Mouse (Mus musculus): ENCODE measurements around the gene Kat6b. TPM values are rescaled to one million over a fixed set of nuclear protein-coding genes. Genes with fewer than 3 reads are reported as not detected.

The Kat6b gene
- polyA plus RNA-seq, 1 experiment: 22.5 TPM

- no peak for TF ChIP-seq CTCF (IDR thresholded peaks at IDR 0.05; ENCODE audit: borderline replicate concordance, insufficient read depth, low read depth, low read length)
- no peak for TF ChIP-seq POLR2A (IDR thresholded peaks at IDR 0.05; ENCODE audit: borderline replicate concordance, insufficient read depth, low read length)
- WGBS: 50% methylated on average over 2 of the region's 2 CpGs
- H3K4me1 ChIP-seq (ENCODE audit: control insufficient read depth, insufficient read depth, low read length): no peaks in the 10 kb centered on the region
- H3K27me3 ChIP-seq (ENCODE audit: control insufficient read depth, insufficient read depth, low read length): no peaks in the 10 kb centered on the region; the same call in 1 of the 2 replicates
- no peak overlapping the region for H3K4me3 ChIP-seq (replicated peaks; ENCODE audit: insufficient read depth, low read depth, low read length)
- no peak for DNase-seq
- H3K27ac ChIP-seq (ENCODE audit: insufficient read depth, low read length): no peak overlapping the region
Measured at GRCm38 (mm10) chr14:21453896-21454295, 27.3 kb upstream of the Kat6b start.

GRCm38 (mm10) chr14:21455654-21456350, 25.4 kb upstream of the Kat6b start:
- Histone ChIP-seq H3K27me3 (ENCODE audit: control insufficient read depth, insufficient read depth, low read length) (no peaks in the 10 kb centered on the region; the same call in 1 of the 2 replicates), H3K27ac (ENCODE audit: insufficient read depth, low read length) (no peak overlapping the region), H3K4me1 (ENCODE audit: control insufficient read depth, insufficient read depth, low read length) (peaks cover 3% of the 10 kb centered on the region; the same call in 1 of the 2 replicates), H3K4me3 (replicated peaks; ENCODE audit: insufficient read depth, low read depth, low read length) (no peak overlapping the region)
- no peak for DNase-seq
- WGBS: 93% methylated on average over 7 of the region's 7 CpGs
- no peak for TF ChIP-seq POLR2A (IDR thresholded peaks at IDR 0.05; ENCODE audit: borderline replicate concordance, insufficient read depth, low read length)
- TF ChIP-seq CTCF (IDR thresholded peaks at IDR 0.05; ENCODE audit: borderline replicate concordance, insufficient read depth, low read depth, low read length): no peak

GRCm38 (mm10) chr14:21456526-21456925, 24.7 kb upstream of the Kat6b start:
- no peaks in the 10 kb centered on the region; the same call in 1 of the 2 replicates for H3K27me3 ChIP-seq (ENCODE audit: control insufficient read depth, insufficient read depth, low read length)
- no peak overlapping the region for H3K27ac ChIP-seq (ENCODE audit: insufficient read depth, low read length)
- no peak for DNase-seq
- no peak overlapping the region for H3K4me3 ChIP-seq (replicated peaks; ENCODE audit: insufficient read depth, low read depth, low read length)
- TF ChIP-seq CTCF (IDR thresholded peaks at IDR 0.05; ENCODE audit: borderline replicate concordance, insufficient read depth, low read depth, low read length) (no peak), POLR2A (IDR thresholded peaks at IDR 0.05; ENCODE audit: borderline replicate concordance, insufficient read depth, low read length) (no peak)
- peaks cover 3% of the 10 kb centered on the region; the same call in 1 of the 2 replicates for H3K4me1 ChIP-seq (ENCODE audit: control insufficient read depth, insufficient read depth, low read length)

GRCm38 (mm10) chr14:21457876-21458275, 23.4 kb upstream of the Kat6b start:
- 61% methylated on average over 5 of the region's 5 CpGs for WGBS
- no peak for TF ChIP-seq CTCF (IDR thresholded peaks at IDR 0.05; ENCODE audit: borderline replicate concordance, insufficient read depth, low read depth, low read length)
- TF ChIP-seq POLR2A (IDR thresholded peaks at IDR 0.05; ENCODE audit: borderline replicate concordance, insufficient read depth, low read length): no peak
- Histone ChIP-seq H3K27me3 (ENCODE audit: control insufficient read depth, insufficient read depth, low read length) (no peaks in the 10 kb centered on the region; the same call in 1 of the 2 replicates), H3K4me3 (replicated peaks; ENCODE audit: insufficient read depth, low read depth, low read length) (no peak overlapping the region), H3K4me1 (ENCODE audit: control insufficient read depth, insufficient read depth, low read length) (peaks cover 3% of the 10 kb centered on the region; the same call in 1 of the 2 replicates), H3K27ac (ENCODE audit: insufficient read depth, low read length) (no peak overlapping the region)
- no peak for DNase-seq

- no peak for DNase-seq
- no peak overlapping the region for H3K4me3 ChIP-seq (replicated peaks; ENCODE audit: insufficient read depth, low read depth, low read length)
- 79% methylated on average over 7 of the region's 7 CpGs for WGBS
- H3K4me1 ChIP-seq (ENCODE audit: control insufficient read depth, insufficient read depth, low read length): peaks cover 3% of the 10 kb centered on the region; the same call in 1 of the 2 replicates
- H3K27me3 ChIP-seq (ENCODE audit: control insufficient read depth, insufficient read depth, low read length): no peaks in the 10 kb centered on the region; the same call in 1 of the 2 replicates
- no peak for TF ChIP-seq CTCF (IDR thresholded peaks at IDR 0.05; ENCODE audit: borderline replicate concordance, insufficient read depth, low read depth, low read length)
- TF ChIP-seq POLR2A (IDR thresholded peaks at IDR 0.05; ENCODE audit: borderline replicate concordance, insufficient read depth, low read length): no peak
- no peak overlapping the region for H3K27ac ChIP-seq (ENCODE audit: insufficient read depth, low read length)
Measured at GRCm38 (mm10) chr14:21458696-21459095, 22.5 kb upstream of the Kat6b start.

- H3K27me3 ChIP-seq (ENCODE audit: control insufficient read depth, insufficient read depth, low read length): no peaks in the 10 kb centered on the region; the same call in 1 of the 2 replicates
- TF ChIP-seq CTCF (IDR thresholded peaks at IDR 0.05; ENCODE audit: borderline replicate concordance, insufficient read depth, low read depth, low read length): no peak
- no peak for TF ChIP-seq POLR2A (IDR thresholded peaks at IDR 0.05; ENCODE audit: borderline replicate concordance, insufficient read depth, low read length)
- DNase-seq: peak; percentile 26 to 36
- no peak overlapping the region for H3K27ac ChIP-seq (ENCODE audit: insufficient read depth, low read length)
- no peak overlapping the region for H3K4me3 ChIP-seq (replicated peaks; ENCODE audit: insufficient read depth, low read depth, low read length)
- 36% methylated on average over 4 of the region's 4 CpGs for WGBS
- peaks cover 3% of the 10 kb centered on the region; the same call in 1 of the 2 replicates for H3K4me1 ChIP-seq (ENCODE audit: control insufficient read depth, insufficient read depth, low read length)
Measured at GRCm38 (mm10) chr14:21459163-21459562, 22.1 kb upstream of the Kat6b start.

GRCm38 (mm10) chr14:21462398-21462797, 18.8 kb upstream of the Kat6b start:
- Histone ChIP-seq H3K27ac (ENCODE audit: insufficient read depth, low read length) (no peak overlapping the region), H3K4me1 (ENCODE audit: control insufficient read depth, insufficient read depth, low read length) (peaks cover 3% of the 10 kb centered on the region; the same call in 1 of the 2 replicates), H3K27me3 (ENCODE audit: control insufficient read depth, insufficient read depth, low read length) (no peaks in the 10 kb centered on the region; the same call in 1 of the 2 replicates), H3K4me3 (replicated peaks; ENCODE audit: insufficient read depth, low read depth, low read length) (no peak overlapping the region)
- DNase-seq: no peak
- no peak for TF ChIP-seq CTCF (IDR thresholded peaks at IDR 0.05; ENCODE audit: borderline replicate concordance, insufficient read depth, low read depth, low read length)
- TF ChIP-seq POLR2A (IDR thresholded peaks at IDR 0.05; ENCODE audit: borderline replicate concordance, insufficient read depth, low read length): no peak
- 97% methylated on average over 3 of the region's 3 CpGs for WGBS
